Mouse (Mus musculus) MEL (cell line): ENCODE measurements at regions not wholly inside any gene's neighbourhood (a gene's known extent, or its start where the extent isn't known, plus 50 kb on each side); places are given as distances from the start of the nearest gene placed in this dataset.

Experiments
- DNase-seq: peaks from one replicate; pipeline ENCODE4 v3.0.0; 2011; ENCODE audit warnings: low read depth, low spot score
- H3K27ac ChIP-seq: 2 replicates; pipeline ENCODE4 v1.5.1; 2012; ENCODE audit warnings: low read depth, mild to moderate bottlenecking, control low read depth, low read length, moderate library complexity; ENCODE audit not compliant: control insufficient read depth
- H3K27me3 ChIP-seq, 2 experiments: fragments of 150-350 bp in 1 of 2; sonication (generic) in 1 of 2; 2 replicates each; pipeline ENCODE4 v1.6.1; 2012; ENCODE audit warnings: low read length in 2 of 2, mild to moderate bottlenecking in 2 of 2, improper control_type of control experiment in 1 of 2, moderate library complexity in 1 of 2; ENCODE audit not compliant: insufficient read depth in 2 of 2, control insufficient read depth in 1 of 2
- H3K36me3 ChIP-seq, 2 experiments: 2 replicates each; pipeline ENCODE4 v1.6.1; 2012 to 2014; ENCODE audit warnings: low read length in 2 of 2, improper control_type of control experiment in 1 of 2, inconsistent platforms in 1 of 2, mild to moderate bottlenecking in 1 of 2; ENCODE audit not compliant: insufficient read depth in 2 of 2, control insufficient read depth in 1 of 2
- H3K4me1 ChIP-seq, 2 experiments: fragments of 150-350 bp in 1 of 2; sonication (generic) in 1 of 2; 2 replicates each; pipeline ENCODE4 v1.6.1; 2012; ENCODE audit warnings: low read length in 2 of 2, improper control_type of control experiment in 1 of 2, mild to moderate bottlenecking in 1 of 2; ENCODE audit not compliant: insufficient read depth in 2 of 2, control insufficient read depth in 1 of 2
- H3K4me3 ChIP-seq, 2 experiments: fragments of 150-350 bp in 1 of 2; sonication (generic) in 1 of 2; 2 replicates each; pipeline ENCODE4 v1.5.1; 2012; ENCODE audit warnings: low read depth in 2 of 2, low read length in 2 of 2, mild to moderate bottlenecking in 2 of 2, moderate library complexity in 2 of 2, control low read depth in 1 of 2, improper control_type of control experiment in 1 of 2; ENCODE audit not compliant: control insufficient read depth in 1 of 2, insufficient read depth in 1 of 2
- H3K79me2 ChIP-seq: 2 replicates; pipeline ENCODE4 v1.6.1; 2012; ENCODE audit warnings: mild to moderate bottlenecking, low read length, moderate library complexity; ENCODE audit not compliant: control insufficient read depth, poor library complexity, insufficient read depth
- H3K9ac ChIP-seq: 2 replicates; pipeline ENCODE4 v1.6.1; 2012; ENCODE audit warnings: low read depth, mild to moderate bottlenecking, control low read depth, low read length, moderate library complexity; ENCODE audit not compliant: control insufficient read depth, poor library complexity, severe bottlenecking
- H3K9me3 ChIP-seq: fragments of 150-350 bp; sonication (generic); replicated peaks from 2 replicates; pipeline ENCODE4 v1.6.1; 2012; ENCODE audit warnings: mild to moderate bottlenecking, low read length, improper control_type of control experiment, moderate library complexity; ENCODE audit not compliant: insufficient read depth
- BHLHE40 ChIP-seq: IDR thresholded peaks from 2 replicates; pipeline ENCODE4 v1.6.1; 2012; ENCODE audit warnings: low read depth, mild to moderate bottlenecking, inconsistent platforms, low read length, improper control_type of control experiment, borderline replicate concordance
- CHD1 ChIP-seq: IDR thresholded peaks from 2 replicates; pipeline ENCODE4 v1.6.1; 2012; ENCODE audit warnings: low read depth, mild to moderate bottlenecking, inconsistent platforms, low read length, improper control_type of control experiment
- CHD2 ChIP-seq: IDR thresholded peaks from 2 replicates; pipeline ENCODE4 v1.6.1; 2011; ENCODE audit warnings: low read length, improper control_type of control experiment
- CTCF ChIP-seq, 3 experiments: IDR thresholded peaks in 2 of 3; conservative IDR thresholded peaks in 1 of 3; 2 replicates each; pipeline ENCODE4 v1.5.1; 2011 to 2012; ENCODE audit warnings: low read length in 3 of 3, low read depth in 2 of 3, mild to moderate bottlenecking in 2 of 3, improper control_type of control experiment in 1 of 3, inconsistent platforms in 1 of 3, mixed read lengths in 1 of 3, moderate library complexity in 1 of 3; ENCODE audit not compliant: control insufficient read depth in 1 of 3, insufficient read depth in 1 of 3, poor library complexity in 1 of 3, severe bottlenecking in 1 of 3
- E2F4 ChIP-seq: IDR thresholded peaks from 2 replicates; pipeline ENCODE4 v1.6.1; 2011; ENCODE audit warnings: low read depth, low read length, improper control_type of control experiment, borderline replicate concordance
- EP300 ChIP-seq, 2 experiments: IDR thresholded peaks; 2 replicates each; pipeline ENCODE4 v1.6.1; 2011; ENCODE audit warnings: improper control_type of control experiment in 2 of 2, low read length in 2 of 2, low read depth in 1 of 2, mild to moderate bottlenecking in 1 of 2
- HCFC1 ChIP-seq: IDR thresholded peaks from 2 replicates; pipeline ENCODE4 v1.6.1; 2012; ENCODE audit warnings: low read depth, mild to moderate bottlenecking, inconsistent platforms, low read length, improper control_type of control experiment, moderate library complexity
- JUND ChIP-seq: IDR thresholded peaks from 2 replicates; pipeline ENCODE4 v1.6.1; 2011; ENCODE audit warnings: low read depth, mild to moderate bottlenecking, improper control_type of control experiment, low read length
- KAT2A ChIP-seq: conservative IDR thresholded peaks from 2 replicates; pipeline ENCODE4 v1.6.1; 2012; ENCODE audit warnings: low read depth, low read length, improper control_type of control experiment, inconsistent platforms
- MAFK ChIP-seq: IDR thresholded peaks from 2 replicates; pipeline ENCODE4 v1.6.1; 2011; ENCODE audit warnings: low read depth, mild to moderate bottlenecking, low read length, improper control_type of control experiment, borderline replicate concordance
- MAX ChIP-seq: IDR thresholded peaks from 2 replicates; pipeline ENCODE4 v1.6.1; 2011; ENCODE audit warnings: low read length, improper control_type of control experiment
- MAZ ChIP-seq: IDR thresholded peaks from 2 replicates; pipeline ENCODE4 v1.6.1; 2012; ENCODE audit warnings: low read depth, mild to moderate bottlenecking, inconsistent platforms, low read length, improper control_type of control experiment
- MEF2A ChIP-seq: IDR thresholded peaks from 2 replicates; pipeline ENCODE4 v1.6.1; 2014; ENCODE audit warnings: low read depth, mild to moderate bottlenecking, inconsistent platforms, low read length, improper control_type of control experiment; ENCODE audit not compliant: poor library complexity, insufficient replicate concordance, severe bottlenecking; ENCODE audit errors: extremely low read depth
- NRF1 ChIP-seq: IDR thresholded peaks from 2 replicates; pipeline ENCODE4 v1.6.1; 2014; ENCODE audit warnings: low read depth, mild to moderate bottlenecking, inconsistent platforms, low read length, improper control_type of control experiment, moderate library complexity; ENCODE audit not compliant: poor library complexity, insufficient read depth, severe bottlenecking
- POLR2A ChIP-seq, 2 experiments: IDR thresholded peaks; 2 replicates each; pipeline ENCODE4 v1.6.1; 2011 to 2012; ENCODE audit warnings: low read length in 2 of 2, mild to moderate bottlenecking in 2 of 2, control low read depth in 1 of 2, improper control_type of control experiment in 1 of 2, low read depth in 1 of 2, moderate library complexity in 1 of 2; ENCODE audit not compliant: control insufficient read depth in 1 of 2, insufficient read depth in 1 of 2, poor library complexity in 1 of 2
- POLR2AphosphoS2 ChIP-seq: IDR thresholded peaks from 2 replicates; pipeline ENCODE4 v1.6.1; 2011; ENCODE audit warnings: low read length, improper control_type of control experiment
- RAD21 ChIP-seq: IDR thresholded peaks from 2 replicates; pipeline ENCODE4 v1.6.1; 2011; ENCODE audit warnings: mild to moderate bottlenecking, low read depth, low read length, improper control_type of control experiment
- RCOR1 ChIP-seq: IDR thresholded peaks from 2 replicates; pipeline ENCODE4 v1.6.1; 2012; ENCODE audit warnings: low read depth, mild to moderate bottlenecking, inconsistent platforms, low read length, improper control_type of control experiment
- SMC3 ChIP-seq: IDR thresholded peaks from 2 replicates; pipeline ENCODE4 v1.6.1; 2011; ENCODE audit warnings: low read depth, low read length, improper control_type of control experiment
- TAL1 ChIP-seq: IDR thresholded peaks from 2 replicates; pipeline ENCODE4 v1.6.1; 2012; ENCODE audit warnings: mild to moderate bottlenecking, inconsistent platforms, low read length, moderate library complexity, mixed read lengths
- TBP ChIP-seq: IDR thresholded peaks from 2 replicates; pipeline ENCODE4 v1.8.0; 2011; ENCODE audit warnings: low read depth, low read length, improper control_type of control experiment
- TCF12 ChIP-seq: IDR thresholded peaks from 2 replicates; pipeline ENCODE4 v1.6.1; 2014; ENCODE audit warnings: low read depth, mild to moderate bottlenecking, inconsistent platforms, low read length, improper control_type of control experiment, moderate library complexity
- USF1 ChIP-seq: IDR thresholded peaks from 2 replicates; pipeline ENCODE4 v1.6.1; 2014; ENCODE audit warnings: low read depth, mild to moderate bottlenecking, inconsistent platforms, low read length, improper control_type of control experiment, moderate library complexity
- USF2 ChIP-seq, 2 experiments: IDR thresholded peaks; 2 replicates each; pipeline ENCODE4 v1.6.1; 2011 to 2012; ENCODE audit warnings: improper control_type of control experiment in 2 of 2, low read length in 2 of 2, borderline replicate concordance in 1 of 2, inconsistent platforms in 1 of 2, low read depth in 1 of 2, mild to moderate bottlenecking in 1 of 2; ENCODE audit not compliant: insufficient read depth in 1 of 2

- no peak for TF ChIP-seq BHLHE40
- TF ChIP-seq RAD21 = no peak
- TF ChIP-seq POLR2A (IDR thresholded peaks at IDR 0.05; ENCODE audit: control insufficient read depth in 1 of 2, insufficient read depth in 1 of 2, low read depth in 1 of 2, low read length in 2 of 2, poor library complexity in 1 of 2) = 0 out of 4 replicates have a peak, but pooled peaks of 1 of the 2 experiments have one; percentile 24
These were observed 188.0 kb upstream of the Ubl3 start (continued) for GRCm38 (mm10) chr5:148740366-148741266.

DNA sequence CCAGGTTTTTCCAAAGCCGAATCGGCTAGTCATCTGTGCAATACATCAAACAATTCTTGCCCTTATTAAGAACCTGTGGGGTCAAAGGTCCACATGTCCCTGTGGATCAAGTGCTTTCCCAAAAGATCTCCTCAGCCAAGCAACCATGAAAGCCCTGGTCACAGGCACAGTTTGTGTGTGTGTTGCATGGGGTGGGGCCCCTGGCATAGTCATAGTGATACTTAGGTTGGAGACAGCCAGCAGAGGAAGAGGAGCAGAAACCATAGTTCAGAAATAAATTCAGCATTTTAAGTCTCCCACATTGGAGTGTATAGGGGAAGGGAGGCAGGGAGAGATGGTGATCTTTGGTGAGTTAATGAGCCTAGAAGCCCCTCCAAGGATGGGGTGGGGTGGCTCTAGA, 187.1 kb upstream of the Ubl3 start:
- Histone ChIP-seq H3K4me3 (no peak overlapping the region), H3K27ac (no peak overlapping the region), H3K36me3 (peaks cover 0 to 3% of the 10 kb centered on the region in 2 experiments; a peak in 2 of 4 replicates), H3K4me1 (peaks cover 0 to 10% of the 10 kb centered on the region in 2 experiments; a peak in 2 of 4 replicates), H3K9ac (no peak overlapping the region), H3K79me2 (no peaks in the 10 kb centered on the region; the same call in 1 of the 2 replicates), H3K27me3 (no peaks in the 10 kb centered on the region), H3K9me3 (no peaks in the 10 kb centered on the region)
- no peak for DNase-seq
- TF ChIP-seq TBP = no peak
- TF ChIP-seq EP300 (IDR thresholded peaks at IDR 0.05; ENCODE audit: low read depth in 1 of 2, low read length in 2 of 2) = no peak
- TF ChIP-seq CHD2 = no peak
- no peak for TF ChIP-seq BHLHE40
- TF ChIP-seq CHD1 = no peak
- no peak for TF ChIP-seq USF1
- no peak for TF ChIP-seq MEF2A
- no peak for TF ChIP-seq NRF1
- no peak for TF ChIP-seq MAX
- TF ChIP-seq SMC3 = no peak

DNA sequence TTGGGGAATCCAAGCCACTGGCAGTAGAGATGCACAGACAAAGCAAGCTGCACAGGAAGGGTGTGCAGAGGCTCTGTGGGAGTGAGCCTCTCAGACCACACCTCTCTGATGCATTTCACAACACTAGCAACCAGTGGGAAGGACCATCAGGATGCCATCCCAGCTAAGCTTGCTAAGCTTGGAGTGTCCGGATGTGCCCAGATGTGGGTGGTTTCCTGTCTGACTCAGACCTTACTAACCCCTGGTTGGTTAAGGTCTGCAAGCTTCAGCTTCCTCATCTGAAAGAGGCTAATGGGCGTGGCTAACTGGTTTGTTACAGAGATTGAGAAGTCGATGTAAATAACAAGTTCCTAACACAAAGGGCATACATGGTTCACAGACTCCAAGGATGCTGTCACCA, 186.6 kb upstream of the Ubl3 start:
- Histone ChIP-seq H3K4me1 (peaks cover 0 to 10% of the 10 kb centered on the region in 2 experiments; a peak in 2 of 4 replicates), H3K27me3 (no peaks in the 10 kb centered on the region)
- TF ChIP-seq MAFK (no peak), JUND (no peak), E2F4 (no peak), EP300 (IDR thresholded peaks at IDR 0.05; ENCODE audit: low read depth in 1 of 2, low read length in 2 of 2) (0 out of 4 replicates have a peak, but pooled peaks of 1 of the 2 experiments have one; percentile 13), TCF12 (no peak), USF2 (IDR thresholded peaks at IDR 0.05; ENCODE audit: borderline replicate concordance in 1 of 2, insufficient read depth in 1 of 2, low read depth in 1 of 2, low read length in 2 of 2) (no peak), HCFC1 (0 out of 2 replicates have a peak, but pooled peaks have one; percentile 17), TBP (no peak), TAL1 (no peak), KAT2A (no peak), POLR2AphosphoS2 (no peak), BHLHE40 (no peak), MAZ (no peak), MEF2A (no peak), RAD21 (no peak), CTCF (IDR thresholded peaks at IDR 0.05 in 2 of 3, conservative IDR thresholded peaks at IDR 0.05 in 1 of 3; ENCODE audit: control insufficient read depth in 1 of 3, insufficient read depth in 1 of 3, low read depth in 2 of 3, low read length in 3 of 3, poor library complexity in 1 of 3, severe bottlenecking in 1 of 3) (no peak), RCOR1 (no peak)
- TF ChIP-seq, all 39 proteins: peak for 2
- Histone ChIP-seq H3K36me3 (peaks cover 0 to 3% of the 10 kb centered on the region in 2 experiments; a peak in 2 of 4 replicates), H3K27ac (no peak overlapping the region), H3K79me2 (no peaks in the 10 kb centered on the region; the same call in 1 of the 2 replicates), H3K9ac (no peak overlapping the region), H3K9me3 (no peaks in the 10 kb centered on the region), H3K4me3 (no peak overlapping the region)
- peak; percentile 89 for DNase-seq
